Mouse (Mus musculus) hindbrain, postnatal 0 days (tissue): ENCODE data around the gene 1110059E24Rik. TPM values are rescaled to one million over a fixed set of nuclear protein-coding genes. Genes with fewer than 3 reads are reported as not detected.

Experiments used
- ATAC-seq: fragments of 200-750 bp; cut with Nextera tagmentation; 2 replicates; pipeline ENCODE4 v1.8.0; 2017; ENCODE audit warnings: mild to moderate bottlenecking, moderate TSS enrichment, moderate library complexity
- DNase-seq: peaks from one replicate; pipeline ENCODE4 v3.0.0-alpha.2; 2015; ENCODE audit warnings: low spot score
- H3K27ac ChIP-seq: fragments of 300-500 bp; sonication (generic); 2 replicates; pipeline ENCODE4 v1.5.1; 2014; ENCODE audit warnings: mild to moderate bottlenecking
- H3K27me3 ChIP-seq: fragments of 300-500 bp; sonication (generic); 2 replicates; pipeline ENCODE4 v1.6.1; 2014; ENCODE audit warnings: low read length, mixed read lengths; ENCODE audit not compliant: insufficient read depth
- H3K36me3 ChIP-seq: fragments of 300-500 bp; sonication (generic); 2 replicates; pipeline ENCODE4 v1.6.1; 2014; ENCODE audit warnings: low read length, mixed read lengths; ENCODE audit not compliant: insufficient read depth
- H3K4me1 ChIP-seq: fragments of 300-500 bp; sonication (generic); 2 replicates; pipeline ENCODE4 v1.6.1; 2014; ENCODE audit warnings: antibody characterized with exemption, low read length, mixed read lengths; ENCODE audit not compliant: insufficient read depth
- H3K4me2 ChIP-seq: fragments of 300-500 bp; sonication (generic); 2 replicates; pipeline ENCODE4 v1.6.1; 2014; ENCODE audit warnings: low read depth, mild to moderate bottlenecking, low read length, moderate library complexity, mixed read lengths
- H3K4me3 ChIP-seq: fragments of 300-500 bp; sonication (generic); 2 replicates; pipeline ENCODE4 v1.5.1; 2014; ENCODE audit warnings: low read length
- H3K9ac ChIP-seq: fragments of 300-500 bp; sonication (generic); replicated peaks from 2 replicates; pipeline ENCODE4 v1.6.1; 2014; ENCODE audit warnings: mild to moderate bottlenecking, low read length, moderate library complexity, mixed read lengths
- H3K9me3 ChIP-seq: fragments of 300-500 bp; sonication (generic); 2 replicates; pipeline ENCODE4 v1.6.1; 2016; ENCODE audit warnings: low read length, mixed read lengths
- CTCF ChIP-seq: IDR thresholded peaks from 2 replicates; pipeline ENCODE4 v1.5.1; 2016; ENCODE audit warnings: antibody characterized with exemption, control low read depth, low read depth
- WGBS: fragments of 180-500 bp; shearing (Covaris S2); extraction: QIAGEN DNeasy Blood & Tissue Kit; methylation state at CpG from one replicate; pipeline ENCODE4 v1.1.7; 2014; 5-methylcytosine and 5-hydroxymethylcytosine counted together
- polyA plus RNA-seq: library from polyadenylated mRNA; unstranded; fragments of >200 nt; fragmentation: Nextera tagmentation; extraction: Ambion mirVana; gene quantifications from 2 replicates; pipeline ENCODE4 v1.2.1, GENCODE M21; 2015
- total RNA-seq: library from RNA; depleted of rRNA; stranded (reverse); fragments of >200 nt; gene quantifications from 2 replicates; pipeline ENCODE4 v1.2.3, GENCODE M21; 2014

Gene 1110059E24Rik
- total and polyA plus RNA-seq, 2 experiments from 2014 or later = 19.0 to 53.3 TPM

DNA sequence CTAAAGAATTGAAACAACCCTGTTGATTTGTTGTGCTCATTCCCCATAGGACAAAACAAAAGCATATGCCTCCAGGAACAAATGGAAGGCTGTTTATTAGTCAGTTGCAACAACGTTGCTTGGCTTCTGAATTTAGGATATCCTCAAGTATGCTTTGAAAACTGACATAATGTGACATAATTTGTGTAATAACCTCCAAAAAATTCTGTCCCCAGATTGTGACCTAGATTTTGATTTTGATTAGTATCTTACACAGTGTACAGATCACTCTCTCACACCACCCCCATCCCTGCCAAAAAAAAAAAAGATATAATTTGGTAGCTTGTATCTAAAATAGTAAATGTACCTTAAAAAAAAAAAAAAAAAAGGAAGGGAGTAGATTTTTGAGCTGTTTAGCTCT, 8.0 kb upstream of the 1110059E24Rik start:
- Histone ChIP-seq H3K27ac (no peak overlapping the region), H3K36me3 (no peaks in the 10 kb centered on the region), H3K9me3 (no peaks in the 10 kb centered on the region), H3K4me3 (no peak overlapping the region), H3K27me3 (no peaks in the 10 kb centered on the region), H3K4me1 (0 out of 2 replicates have a peak, but pooled peaks cover under 1% of the 10 kb centered on the region), H3K4me2 (no peak overlapping the region), H3K9ac (no peak overlapping the region)
- 76% methylated on average over 1 of the region's 1 CpGs for WGBS
- no peak for ATAC-seq
- DNase-seq = no peak
- no peak for TF ChIP-seq CTCF

GRCm38 (mm10) chr19:21654788-21655187, 2.0 kb upstream of the 1110059E24Rik start:
- ATAC-seq (no peak), DNase-seq (no peak)
- H3K36me3 ChIP-seq = no peaks in the 10 kb centered on the region
- H3K9me3 ChIP-seq = no peaks in the 10 kb centered on the region
- H3K27ac ChIP-seq = no peak overlapping the region
- peak overlapping the region; percentile 77 for H3K4me3 ChIP-seq
- H3K4me2 ChIP-seq = peak overlapping the region; percentile 62
- H3K9ac ChIP-seq = peak overlapping the region; percentile 92; the same call in 1 of the 2 replicates
- WGBS = 37% methylated on average over 7 of the region's 7 CpGs
- no peaks in the 10 kb centered on the region for H3K27me3 ChIP-seq
- peaks cover 3% of the 10 kb centered on the region; the same call in 1 of the 2 replicates for H3K4me1 ChIP-seq
- TF ChIP-seq CTCF = no peak

- Histone ChIP-seq H3K36me3 (no peaks in the 10 kb centered on the region), H3K9me3 (no peaks in the 10 kb centered on the region), H3K27ac (peak within 1 kb of the TSS; percentile 99), H3K9ac (peak within 1 kb of the TSS; percentile 92), H3K27me3 (no peaks in the 10 kb centered on the region), H3K4me1 (peaks cover 3% of the 10 kb centered on the region; the same call in 1 of the 2 replicates), H3K4me2 (peak within 1 kb of the TSS; percentile 62), H3K4me3 (peak within 1 kb of the TSS; percentile 77)
- TF ChIP-seq CTCF = no peak
- peak; percentile 72 for DNase-seq
- under 1% methylated on average over 76 of the region's 105 CpGs for WGBS
- ATAC-seq = no peak
Observed at GRCm38 (mm10) chr19:21653172-21653981, 601 bp upstream of the 1110059E24Rik start, which contains the start of gene Abhd17b. Abhd17b (plus strand) TSS chr19:21653185.

DNA sequence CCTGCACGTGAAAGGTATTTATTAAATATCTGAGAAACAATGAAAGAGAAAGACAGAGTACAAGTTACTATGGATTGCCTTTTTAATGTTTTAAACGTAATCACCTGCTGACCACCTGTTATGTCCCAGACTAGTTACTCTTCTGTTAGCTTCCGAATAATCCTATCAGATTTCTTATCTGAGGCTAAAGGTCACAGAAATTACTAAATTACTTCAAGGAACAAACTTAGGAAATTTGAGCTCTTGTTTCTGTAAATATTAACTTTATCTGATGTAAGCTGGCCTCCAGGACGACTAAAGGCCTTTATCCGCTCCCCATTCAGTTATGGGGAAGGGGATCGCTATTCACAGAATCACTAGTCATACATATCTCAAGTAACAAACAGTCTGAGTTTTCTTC, 1.1 kb downstream of the 1110059E24Rik start:
- peak overlapping the region; percentile 62 for H3K4me2 ChIP-seq
- peak overlapping the region; percentile 92 for H3K9ac ChIP-seq
- H3K27ac ChIP-seq = peak overlapping the region; percentile 99
- peak overlapping the region; percentile 77 for H3K4me3 ChIP-seq
- no peak for ATAC-seq
- H3K27me3 ChIP-seq = no peaks in the 10 kb centered on the region
- no peaks in the 10 kb centered on the region for H3K36me3 ChIP-seq
- no peak for DNase-seq
- H3K9me3 ChIP-seq = no peaks in the 10 kb centered on the region
- H3K4me1 ChIP-seq = peaks cover 3% of the 10 kb centered on the region; the same call in 1 of the 2 replicates
- TF ChIP-seq CTCF = no peak
- WGBS = 54% methylated on average over 6 of the region's 6 CpGs

GRCm38 (mm10) chr19:21646142-21646541, 6.6 kb downstream of the 1110059E24Rik start:
- H3K9ac ChIP-seq = no peak overlapping the region
- DNase-seq = no peak
- H3K9me3 ChIP-seq = no peaks in the 10 kb centered on the region
- no peaks in the 10 kb centered on the region for H3K36me3 ChIP-seq
- no peak overlapping the region for H3K27ac ChIP-seq
- ATAC-seq = no peak
- no peak for TF ChIP-seq CTCF
- no peak overlapping the region for H3K4me3 ChIP-seq
- H3K27me3 ChIP-seq = no peaks in the 10 kb centered on the region
- H3K4me1 ChIP-seq = no peaks in the 10 kb centered on the region; the same call in 1 of the 2 replicates
- H3K4me2 ChIP-seq = no peak overlapping the region
- WGBS = 90% methylated on average over 6 of the region's 6 CpGs

DNA sequence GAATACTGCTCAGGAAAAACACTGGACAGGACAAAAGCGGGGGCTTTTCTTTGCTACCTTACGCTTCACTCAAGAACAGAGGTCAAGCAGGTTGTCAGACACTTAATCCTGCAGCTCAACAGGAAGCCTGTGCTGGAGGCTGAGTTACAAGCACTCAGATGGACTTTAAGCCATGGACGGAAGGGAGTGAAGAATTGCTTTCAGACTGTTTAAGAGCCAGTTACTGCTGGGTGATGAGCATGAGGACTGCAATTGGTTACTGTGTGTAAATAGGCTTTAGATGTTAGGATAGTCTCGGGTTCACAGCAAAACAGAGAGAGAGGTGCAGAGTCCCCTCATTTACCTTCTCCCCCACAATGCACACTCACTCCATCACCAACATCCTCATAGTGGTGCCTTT, 7.5 kb downstream of the 1110059E24Rik start:
- no peak for TF ChIP-seq CTCF
- no peaks in the 10 kb centered on the region for H3K4me1 ChIP-seq
- H3K27ac ChIP-seq = no peak overlapping the region
- H3K4me3 ChIP-seq = no peak overlapping the region
- ATAC-seq (no peak), DNase-seq (no peak)
- no peaks in the 10 kb centered on the region for H3K9me3 ChIP-seq
- no peak overlapping the region for H3K9ac ChIP-seq
- no peaks in the 10 kb centered on the region for H3K36me3 ChIP-seq
- 87% methylated on average over 4 of the region's 4 CpGs for WGBS
- H3K27me3 ChIP-seq = no peaks in the 10 kb centered on the region
- no peak overlapping the region for H3K4me2 ChIP-seq

- ATAC-seq = no peak
- no peak overlapping the region for H3K4me3 ChIP-seq
- H3K27me3 ChIP-seq = no peaks in the 10 kb centered on the region
- no peaks in the 10 kb centered on the region for H3K9me3 ChIP-seq
- DNase-seq = no peak
- no peak for TF ChIP-seq CTCF
- H3K4me1 ChIP-seq = no peaks in the 10 kb centered on the region
- no peaks in the 10 kb centered on the region for H3K36me3 ChIP-seq
- WGBS = 89% methylated on average over 1 of the region's 1 CpGs
- H3K27ac ChIP-seq = no peak overlapping the region
- no peak overlapping the region for H3K9ac ChIP-seq
- no peak overlapping the region for H3K4me2 ChIP-seq
Observed at GRCm38 (mm10) chr19:21643935-21644334, 8.8 kb downstream of the 1110059E24Rik start.
